Mouse (Mus musculus): ENCODE data around the gene Gm20388.

- no peak for TF ChIP-seq POLR2A (IDR thresholded peaks at IDR 0.05; ENCODE audit: low read depth, low read length)
- TF ChIP-seq CTCF (conservative IDR thresholded peaks at IDR 0.05; ENCODE audit: insufficient read depth, insufficient read length, low read depth, low read length), result no peak
Observed at GRCm38 (mm10) chr8:121995112-121995511, 2084.5 kb downstream of the Gm20388 start.

Data from kidney, adult 2 months (tissue).